Mouse (Mus musculus) testis, adult 2 months (tissue): ENCODE results near the gene Kat2a. TPM values are rescaled to one million over a fixed set of nuclear protein-coding genes. Genes with fewer than 3 reads are reported as not detected.

ENCODE experiments used
- H3K27ac ChIP-seq: fragments of 200-500 bp; 2 replicates; pipeline ENCODE4 v1.5.1; 2012; ENCODE audit warnings: low read depth, low read length; ENCODE audit not compliant: control insufficient read depth, insufficient read depth
- H3K27me3 ChIP-seq: fragments of 200-500 bp; 2 replicates; pipeline ENCODE4 v1.6.1; 2012; ENCODE audit warnings: mild to moderate bottlenecking, low read length, moderate library complexity; ENCODE audit not compliant: control insufficient read depth, insufficient read depth
- H3K36me3 ChIP-seq: fragments of 200-500 bp; 2 replicates; pipeline ENCODE4 v1.6.1; 2012; ENCODE audit warnings: mild to moderate bottlenecking, low read length; ENCODE audit not compliant: control insufficient read depth, insufficient read depth
- H3K4me1 ChIP-seq: fragments of 200-500 bp; 2 replicates; pipeline ENCODE4 v1.6.1; 2012; ENCODE audit warnings: low read length; ENCODE audit not compliant: control insufficient read depth, insufficient read depth
- H3K4me3 ChIP-seq: fragments of 200-500 bp; 2 replicates; pipeline ENCODE4 v1.5.1; 2012; ENCODE audit warnings: low read depth, mild to moderate bottlenecking, low read length, moderate library complexity, mixed read lengths; ENCODE audit not compliant: control insufficient read depth
- CTCF ChIP-seq: fragments of 200-500 bp; IDR thresholded peaks from 2 replicates; pipeline ENCODE4 v1.5.1; 2012; ENCODE audit warnings: low read depth, mild to moderate bottlenecking, inconsistent platforms, low read length, moderate library complexity; ENCODE audit not compliant: control insufficient read depth, insufficient read depth, insufficient replicate concordance
- POLR2A ChIP-seq: fragments of 200-500 bp; IDR thresholded peaks from 2 replicates; pipeline ENCODE4 v1.6.1; 2012; ENCODE audit warnings: low read depth, mild to moderate bottlenecking, inconsistent platforms, low read length, moderate library complexity; ENCODE audit not compliant: control insufficient read depth
- polyA plus RNA-seq: library from polyadenylated mRNA; depleted of rRNA; stranded (reverse); fragments of >200 nt; gene quantifications from 2 replicates; pipeline ENCODE4 v1.2.3, GENCODE M21; 2012

Kat2a gene
- polyA plus RNA-seq, 1 experiment, result 24.0 TPM

DNA sequence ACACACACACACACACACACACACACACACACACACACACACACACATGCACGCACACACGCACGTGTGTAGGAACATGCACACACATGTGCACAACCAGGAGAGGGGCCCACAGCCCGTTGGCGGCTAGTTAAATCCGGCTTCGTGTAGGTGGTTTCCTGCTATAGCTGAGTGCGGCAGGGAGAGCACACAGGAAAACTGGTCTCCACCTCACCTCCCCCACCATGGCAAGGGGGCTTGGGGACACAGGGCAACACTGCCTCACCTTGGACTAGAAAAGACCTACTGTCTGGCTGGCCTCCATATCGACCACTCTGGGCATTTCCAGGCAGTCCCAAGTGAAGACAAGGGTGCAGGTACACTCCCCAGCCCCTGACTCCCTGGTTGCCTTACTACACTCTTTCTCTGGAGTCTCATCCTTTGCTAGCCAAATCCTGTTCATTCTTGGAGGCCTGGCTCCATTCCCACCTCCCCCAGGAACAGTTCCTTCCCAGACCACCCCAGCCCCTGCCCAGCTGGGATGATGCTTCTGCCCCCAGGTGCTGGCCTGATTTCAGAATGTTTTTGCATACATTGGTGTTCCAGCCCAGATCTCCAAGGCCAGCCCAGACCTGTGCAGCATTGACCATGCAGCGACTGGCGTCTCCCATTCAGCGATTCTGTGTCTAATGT lies 41.9 kb upstream of the Kat2a start:
- H3K27ac ChIP-seq, result no peak overlapping the region
- H3K36me3 ChIP-seq, result no peaks in the 10 kb centered on the region
- H3K4me1 ChIP-seq, result peaks cover 11% of the 10 kb centered on the region
- H3K4me3 ChIP-seq, result no peak overlapping the region
- TF ChIP-seq CTCF (no peak), POLR2A (no peak)
- no peaks in the 10 kb centered on the region for H3K27me3 ChIP-seq

DNA sequence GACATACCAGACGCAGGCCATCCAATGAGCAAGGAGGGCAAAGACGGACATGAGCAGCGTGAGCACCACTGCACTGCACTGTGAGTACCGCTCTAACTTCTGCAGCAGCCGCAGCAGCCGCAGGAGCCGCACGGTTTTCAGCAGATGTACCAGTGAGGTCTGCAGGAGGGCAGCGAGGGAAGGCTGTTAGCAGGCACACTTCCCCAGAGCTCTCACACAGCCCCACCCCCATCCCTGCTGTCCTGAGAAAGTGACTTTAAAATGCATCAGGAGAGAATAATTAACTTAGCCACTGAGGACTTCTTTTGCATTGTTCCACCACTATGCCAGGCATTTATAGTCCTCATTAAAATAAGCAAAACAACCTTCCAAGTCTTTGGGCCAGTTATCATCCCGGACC lies 40.0 kb upstream of the Kat2a start:
- Histone ChIP-seq H3K27me3 (no peaks in the 10 kb centered on the region), H3K4me3 (no peak overlapping the region), H3K4me1 (peaks cover 6% of the 10 kb centered on the region), H3K27ac (no peak overlapping the region), H3K36me3 (no peaks in the 10 kb centered on the region)
- TF ChIP-seq CTCF (no peak), POLR2A (no peak)

DNA sequence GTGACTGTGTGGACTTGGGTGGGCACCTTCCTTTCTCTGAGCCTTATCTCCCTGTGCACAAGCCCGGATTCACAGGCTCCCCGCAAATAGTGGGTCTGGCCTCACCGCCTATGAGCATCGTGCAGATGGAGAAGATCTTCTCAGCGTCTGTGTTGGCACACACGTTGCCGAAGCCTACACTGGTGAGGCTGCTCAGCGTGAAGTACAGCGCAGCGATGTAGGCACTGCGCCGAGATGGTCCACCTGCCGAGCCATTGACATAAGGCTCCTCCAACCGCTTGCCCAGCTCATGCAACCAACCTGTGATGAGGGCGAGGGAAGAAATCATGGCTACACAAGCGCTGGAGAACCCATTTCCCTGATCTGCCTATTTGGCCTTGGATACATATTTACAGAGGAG lies 37.9 kb upstream of the Kat2a start:
- Histone ChIP-seq H3K36me3 (no peaks in the 10 kb centered on the region), H3K27ac (no peak overlapping the region), H3K4me3 (no peak overlapping the region), H3K27me3 (no peaks in the 10 kb centered on the region), H3K4me1 (peaks cover 10% of the 10 kb centered on the region)
- TF ChIP-seq POLR2A (no peak), CTCF (no peak)

DNA sequence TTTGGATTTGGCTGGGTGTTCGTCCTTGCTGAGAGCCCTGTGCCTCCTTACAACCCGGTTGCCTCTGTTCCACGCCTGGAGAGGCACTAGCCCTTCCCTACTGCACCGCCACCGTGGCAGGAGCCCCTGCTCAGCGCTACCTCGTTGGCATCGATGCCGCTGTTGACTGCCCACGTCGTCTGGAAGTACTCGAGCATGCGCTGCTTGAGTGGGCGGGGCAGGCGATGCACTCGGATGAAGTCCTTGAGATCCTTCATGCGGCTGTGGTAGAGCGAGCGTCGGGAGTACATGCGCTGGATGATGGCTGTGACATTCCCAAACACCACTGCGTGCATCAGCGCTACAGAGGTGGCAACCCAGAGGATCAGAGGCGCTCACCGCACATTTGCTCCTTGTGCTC lies 37.2 kb upstream of the Kat2a start:
- Histone ChIP-seq H3K27ac (no peak overlapping the region), H3K4me1 (peaks cover 10% of the 10 kb centered on the region), H3K36me3 (no peaks in the 10 kb centered on the region), H3K4me3 (no peak overlapping the region), H3K27me3 (no peaks in the 10 kb centered on the region)
- no peak for TF ChIP-seq POLR2A
- no peak for TF ChIP-seq CTCF

DNA sequence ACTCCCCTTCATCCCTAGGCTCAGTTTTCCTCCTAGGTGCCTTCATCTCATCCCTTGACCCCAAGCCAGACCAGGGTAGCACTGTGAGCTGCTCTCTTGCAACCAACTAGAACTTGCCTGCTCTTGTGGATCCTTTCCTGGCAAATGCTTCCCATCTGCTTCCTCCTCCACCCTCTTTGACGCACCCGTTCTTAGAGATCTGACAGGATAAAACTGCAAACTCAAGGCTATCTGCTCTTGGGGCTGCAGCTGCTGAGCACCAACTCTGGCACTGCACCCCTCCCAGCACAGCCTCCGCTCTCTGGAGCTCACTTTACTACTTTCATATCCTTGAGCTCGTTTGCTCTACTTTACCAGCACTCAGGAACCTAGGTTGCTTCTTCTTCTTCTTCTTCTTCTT lies 36.4 kb upstream of the Kat2a start:
- no peak overlapping the region for H3K27ac ChIP-seq
- no peaks in the 10 kb centered on the region for H3K27me3 ChIP-seq
- H3K4me3 ChIP-seq, result no peak overlapping the region
- peaks cover 10% of the 10 kb centered on the region for H3K4me1 ChIP-seq
- TF ChIP-seq POLR2A, result no peak
- no peak for TF ChIP-seq CTCF
- no peaks in the 10 kb centered on the region for H3K36me3 ChIP-seq

DNA sequence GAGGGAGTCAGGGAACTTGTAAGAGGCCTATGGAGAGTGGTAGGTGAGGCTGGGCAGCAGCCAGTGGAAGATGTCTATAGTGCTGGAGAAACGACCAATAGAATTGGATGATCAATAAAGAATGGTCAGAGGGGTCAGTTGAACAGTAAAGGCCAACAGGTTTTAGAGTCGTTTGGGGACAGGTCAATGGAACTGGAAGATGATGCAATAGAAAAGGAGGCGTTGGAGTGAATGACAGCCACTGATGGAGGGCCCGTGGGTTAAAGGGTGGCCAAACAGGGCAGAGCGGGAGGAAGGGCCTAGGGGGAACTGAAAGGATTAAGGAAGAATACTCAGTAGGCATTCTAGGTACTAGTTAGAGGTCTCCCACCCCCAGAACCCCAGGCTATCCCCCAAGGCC lies 34.8 kb upstream of the Kat2a start:
- H3K27ac ChIP-seq, result no peak overlapping the region
- H3K27me3 ChIP-seq, result no peaks in the 10 kb centered on the region
- H3K4me1 ChIP-seq, result peaks cover 10% of the 10 kb centered on the region
- TF ChIP-seq CTCF (no peak), POLR2A (no peak)
- no peak overlapping the region for H3K4me3 ChIP-seq
- no peaks in the 10 kb centered on the region for H3K36me3 ChIP-seq

DNA sequence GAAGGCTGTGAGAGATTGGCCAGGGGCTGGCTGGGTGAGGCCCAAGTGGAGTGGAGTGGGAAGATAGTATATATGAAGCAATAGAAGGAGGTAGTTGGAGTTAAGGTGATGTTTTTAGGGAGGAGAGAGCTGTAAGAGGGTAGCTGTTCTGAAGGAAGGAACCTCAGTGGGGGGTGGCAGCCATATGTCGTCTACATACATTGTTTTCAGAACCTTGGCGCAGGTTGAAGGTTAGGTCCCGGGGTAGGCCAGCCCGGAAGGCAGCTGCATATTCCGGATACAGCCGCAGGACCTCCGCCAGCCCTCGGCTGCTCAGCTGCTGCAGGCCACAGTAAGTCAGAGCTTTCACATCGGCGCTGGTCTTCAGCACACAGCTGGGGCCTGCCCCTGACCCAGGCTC lies 34.3 kb upstream of the Kat2a start:
- TF ChIP-seq CTCF (no peak), POLR2A (no peak)
- Histone ChIP-seq H3K27me3 (no peaks in the 10 kb centered on the region), H3K4me1 (peaks cover 10% of the 10 kb centered on the region), H3K27ac (no peak overlapping the region), H3K4me3 (no peak overlapping the region), H3K36me3 (no peaks in the 10 kb centered on the region)
